Mouse (Mus musculus): ENCODE results near the gene Zfp687.
A peak's percentile ranks its signal among the peaks of the same experiment; 100 is the strongest.

Gene Zfp687

DNA sequence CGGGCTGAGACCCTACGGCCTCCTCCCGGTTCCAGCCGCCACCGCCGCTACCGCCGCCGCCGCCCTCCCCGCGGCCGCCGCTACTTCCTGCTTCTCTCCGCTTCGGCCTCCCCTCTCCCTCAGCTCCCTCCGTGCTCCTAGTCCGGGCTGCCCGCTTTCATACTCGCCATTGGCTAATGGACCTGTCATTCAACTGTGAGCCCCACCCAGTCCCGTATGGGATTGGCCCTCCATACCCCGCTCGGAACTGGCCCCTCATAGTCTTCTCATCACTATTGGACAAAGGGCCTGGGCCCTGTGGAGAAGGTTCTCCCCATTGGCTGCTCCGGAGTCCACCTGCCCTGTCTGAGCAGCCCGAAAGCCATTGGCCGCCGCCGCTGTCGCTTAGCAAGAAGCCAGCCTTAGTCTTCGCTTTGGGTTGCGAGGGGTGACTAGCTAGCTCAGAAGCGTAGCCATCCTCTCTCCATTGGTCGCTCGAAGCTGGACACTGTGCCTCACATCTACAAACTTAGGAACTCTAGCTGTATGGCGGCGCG, at the start of gene Zfp687:
TSS of gene Zfp687 (minus strand) at position 112 of the 536 bp plus-strand sequence.
- H3K27me3 ChIP-seq (ENCODE audit: control insufficient read depth, insufficient read depth, low read length, poor library complexity, severe bottlenecking): no peaks in the 10 kb centered on the region
- peak; percentile 100 for DNase-seq (ENCODE audit: low read depth, low spot score)
- no peaks in the 10 kb centered on the region for H3K36me3 ChIP-seq (ENCODE audit: control insufficient read depth, insufficient read depth, low read length, poor library complexity, severe bottlenecking)

DNA sequence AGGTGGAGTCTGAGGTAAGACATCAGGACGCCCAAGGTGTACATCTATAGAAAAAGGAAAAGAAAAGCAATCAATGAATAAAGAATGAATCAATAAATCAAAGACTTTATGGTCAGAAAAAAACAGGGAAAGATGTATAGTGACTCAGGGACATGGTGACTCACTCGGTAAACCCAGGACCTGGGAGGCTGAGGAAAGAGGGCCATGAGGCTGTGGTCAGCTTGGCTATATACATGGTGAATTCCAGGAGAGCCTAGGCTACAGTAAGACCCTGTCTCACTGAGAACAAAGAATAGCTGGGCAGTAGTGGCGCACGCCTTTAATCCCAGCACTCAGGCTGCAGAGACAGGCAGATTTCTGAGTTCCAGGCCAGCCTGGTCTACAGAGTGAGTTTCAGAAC, 48.5 kb upstream of the Zfp687 start:
- Histone ChIP-seq H3K27me3 (ENCODE audit: control insufficient read depth, insufficient read depth, low read length, poor library complexity, severe bottlenecking) (no peaks in the 10 kb centered on the region), H3K36me3 (ENCODE audit: control insufficient read depth, insufficient read depth, low read length, poor library complexity, severe bottlenecking) (peaks cover 26% of the 10 kb centered on the region)
- no peak for DNase-seq (ENCODE audit: low read depth, low spot score)

DNA sequence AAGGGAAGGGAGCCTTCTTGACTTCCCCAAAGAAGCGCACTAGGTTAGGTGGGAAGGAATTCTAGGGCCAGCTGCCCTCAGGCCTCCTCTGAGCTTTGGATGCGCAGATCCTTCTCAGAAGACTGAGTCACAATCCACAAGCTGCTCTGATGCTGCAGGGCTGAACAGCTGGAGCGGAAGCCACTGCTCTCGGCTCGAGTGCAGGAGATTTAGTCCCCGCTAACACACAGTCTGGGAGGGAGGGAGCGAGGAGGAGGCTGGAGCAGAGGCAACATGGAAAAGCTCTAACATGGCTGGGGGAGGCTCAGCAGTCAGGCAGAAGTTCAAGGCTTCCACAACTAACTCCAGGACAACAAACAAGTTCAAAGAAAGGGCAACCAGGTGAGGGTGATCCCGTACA, 42.8 kb upstream of the Zfp687 start:
- Histone ChIP-seq H3K36me3 (ENCODE audit: control insufficient read depth, insufficient read depth, low read length, poor library complexity, severe bottlenecking) (peaks cover 9% of the 10 kb centered on the region), H3K27me3 (ENCODE audit: control insufficient read depth, insufficient read depth, low read length, poor library complexity, severe bottlenecking) (no peaks in the 10 kb centered on the region)
- DNase-seq (ENCODE audit: low read depth, low spot score): no peak

- Histone ChIP-seq H3K27me3 (ENCODE audit: control insufficient read depth, insufficient read depth, low read length, poor library complexity, severe bottlenecking) (no peaks in the 10 kb centered on the region), H3K36me3 (ENCODE audit: control insufficient read depth, insufficient read depth, low read length, poor library complexity, severe bottlenecking) (peaks cover 9% of the 10 kb centered on the region)
- no peak for DNase-seq (ENCODE audit: low read depth, low spot score)
These were observed 41.0 kb upstream of the Zfp687 start for GRCm38 (mm10) chr3:95056275-95056674.

GRCm38 (mm10) chr3:95054481-95055260, 39.4 kb upstream of the Zfp687 start:
- peaks cover 4% of the 10 kb centered on the region for H3K36me3 ChIP-seq (ENCODE audit: control insufficient read depth, insufficient read depth, low read length, poor library complexity, severe bottlenecking)
- no peaks in the 10 kb centered on the region for H3K27me3 ChIP-seq (ENCODE audit: control insufficient read depth, insufficient read depth, low read length, poor library complexity, severe bottlenecking)
- DNase-seq (ENCODE audit: low read depth, low spot score): no peak

DNA sequence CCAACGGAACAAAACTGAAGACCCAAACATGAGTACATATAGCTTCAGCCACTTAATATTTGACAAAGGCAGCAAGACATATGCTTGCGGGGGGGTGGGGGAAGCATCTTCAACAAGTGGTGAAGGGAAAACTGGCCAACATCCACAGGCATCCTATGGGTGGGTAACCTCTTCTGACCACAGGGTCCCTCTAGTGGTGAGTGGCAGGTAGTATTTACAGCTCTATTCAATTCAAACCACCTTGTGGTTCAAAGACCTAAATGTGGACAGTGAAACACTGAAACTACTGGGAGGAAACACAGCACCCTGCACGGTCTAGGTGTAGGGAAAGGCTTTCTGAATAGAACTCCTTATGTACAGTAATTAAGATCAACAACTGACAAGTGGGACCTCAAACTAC, 38.5 kb upstream of the Zfp687 start:
- Histone ChIP-seq H3K36me3 (ENCODE audit: control insufficient read depth, insufficient read depth, low read length, poor library complexity, severe bottlenecking) (0 out of 2 replicates have a peak, but pooled peaks cover 1% of the 10 kb centered on the region), H3K27me3 (ENCODE audit: control insufficient read depth, insufficient read depth, low read length, poor library complexity, severe bottlenecking) (no peaks in the 10 kb centered on the region)
- DNase-seq (ENCODE audit: low read depth, low spot score): peak; percentile 77

- peak; percentile 80 for DNase-seq (ENCODE audit: low read depth, low spot score)
- no peaks in the 10 kb centered on the region for H3K27me3 ChIP-seq (ENCODE audit: control insufficient read depth, insufficient read depth, low read length, poor library complexity, severe bottlenecking)
- no peaks in the 10 kb centered on the region for H3K36me3 ChIP-seq (ENCODE audit: control insufficient read depth, insufficient read depth, low read length, poor library complexity, severe bottlenecking)
These were observed 37.7 kb upstream of the Zfp687 start for GRCm38 (mm10) chr3:95052959-95053358.

DNA sequence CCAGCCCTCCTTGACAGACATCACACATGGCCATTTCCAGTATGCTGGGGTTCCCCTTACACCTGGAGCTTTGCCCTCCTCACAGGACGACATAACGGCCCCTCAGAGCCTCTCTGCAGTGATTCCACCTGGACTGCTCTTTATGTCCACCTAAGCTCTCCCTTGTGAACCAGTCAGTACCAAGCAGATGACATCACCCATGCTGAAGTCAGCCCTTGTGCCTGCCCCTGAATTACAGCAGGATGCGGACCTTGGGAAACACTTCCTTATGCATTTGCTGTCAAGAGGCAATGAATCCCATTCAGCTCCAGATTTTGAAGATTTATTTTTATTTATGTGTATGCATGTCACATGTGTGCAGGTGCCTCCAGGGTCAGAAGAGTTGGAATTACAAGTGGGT, 32.7 kb upstream of the Zfp687 start:
- H3K36me3 ChIP-seq (ENCODE audit: control insufficient read depth, insufficient read depth, low read length, poor library complexity, severe bottlenecking): no peaks in the 10 kb centered on the region
- no peak for DNase-seq (ENCODE audit: low read depth, low spot score)
- peaks cover 2% of the 10 kb centered on the region; the same call in 1 of the 2 replicates for H3K27me3 ChIP-seq (ENCODE audit: control insufficient read depth, insufficient read depth, low read length, poor library complexity, severe bottlenecking)

DNA sequence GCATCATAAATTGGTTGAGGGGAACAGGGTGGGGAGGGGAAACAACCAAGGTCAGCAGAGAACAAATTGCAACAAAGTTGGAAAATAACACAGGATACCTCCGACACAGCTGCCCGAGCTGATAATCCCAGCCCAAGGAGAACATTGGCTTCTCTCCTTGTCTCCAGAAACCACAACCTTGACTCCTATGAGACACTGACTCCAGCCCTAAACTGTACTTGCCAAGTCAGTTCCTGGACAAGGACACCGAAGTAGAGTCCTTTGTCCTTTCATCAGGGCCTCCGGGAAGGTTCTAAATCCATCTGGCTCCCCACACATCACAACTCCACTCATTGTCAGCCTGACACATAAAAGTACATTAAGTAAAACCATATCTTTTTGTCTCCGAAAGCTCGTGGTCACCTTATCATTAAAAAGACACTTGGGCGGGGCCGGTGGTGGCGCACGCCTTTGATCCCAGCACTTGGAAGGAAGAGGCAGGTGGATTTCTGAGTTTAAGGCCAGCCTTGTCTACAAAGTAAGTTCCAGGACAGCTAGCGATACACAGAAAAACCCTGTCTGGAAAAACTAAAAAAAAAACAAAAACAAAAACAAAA, 31.3 kb upstream of the Zfp687 start:
- Histone ChIP-seq H3K27me3 (ENCODE audit: control insufficient read depth, insufficient read depth, low read length, poor library complexity, severe bottlenecking) (peaks cover 2% of the 10 kb centered on the region; the same call in 1 of the 2 replicates), H3K36me3 (ENCODE audit: control insufficient read depth, insufficient read depth, low read length, poor library complexity, severe bottlenecking) (no peaks in the 10 kb centered on the region)
- no peak for DNase-seq (ENCODE audit: low read depth, low spot score)

DNA sequence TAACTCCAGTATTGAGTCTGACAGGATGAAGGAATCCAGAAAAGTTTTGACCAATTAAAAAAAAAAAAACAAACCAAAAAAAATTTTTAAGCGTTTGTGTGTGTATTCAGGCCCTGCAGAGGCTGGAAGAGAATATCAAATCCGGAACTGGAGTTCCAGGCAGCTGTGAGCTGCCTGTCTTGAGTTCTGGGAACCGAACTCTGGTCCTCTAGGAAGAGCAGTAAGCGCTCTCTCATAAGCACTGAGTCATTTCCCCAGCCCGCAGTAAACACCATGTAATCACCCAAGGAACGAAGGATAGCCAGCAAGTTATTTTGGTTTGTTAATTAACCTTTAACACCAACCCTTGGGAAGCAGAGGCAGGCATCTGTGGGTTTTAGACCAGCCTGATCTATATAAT, 28.0 kb upstream of the Zfp687 start:
- no peak for DNase-seq (ENCODE audit: low read depth, low spot score)
- H3K36me3 ChIP-seq (ENCODE audit: control insufficient read depth, insufficient read depth, low read length, poor library complexity, severe bottlenecking): no peaks in the 10 kb centered on the region
- peaks cover 2% of the 10 kb centered on the region; the same call in 1 of the 2 replicates for H3K27me3 ChIP-seq (ENCODE audit: control insufficient read depth, insufficient read depth, low read length, poor library complexity, severe bottlenecking)

GRCm38 (mm10) chr3:95042838-95043229, 27.6 kb upstream of the Zfp687 start:
- Histone ChIP-seq H3K27me3 (ENCODE audit: control insufficient read depth, insufficient read depth, low read length, poor library complexity, severe bottlenecking) (peaks cover 2% of the 10 kb centered on the region; the same call in 1 of the 2 replicates), H3K36me3 (ENCODE audit: control insufficient read depth, insufficient read depth, low read length, poor library complexity, severe bottlenecking) (no peaks in the 10 kb centered on the region)
- peak; percentile 59 for DNase-seq (ENCODE audit: low read depth, low spot score)

GRCm38 (mm10) chr3:95042166-95042837, 27.1 kb upstream of the Zfp687 start, which contains the start of gene Psmd4:
Gene Psmd4 (minus strand): TSS chr3:95042614.
- Histone ChIP-seq H3K36me3 (ENCODE audit: control insufficient read depth, insufficient read depth, low read length, poor library complexity, severe bottlenecking) (no peaks in the 10 kb centered on the region), H3K27me3 (ENCODE audit: control insufficient read depth, insufficient read depth, low read length, poor library complexity, severe bottlenecking) (peaks cover 2% of the 10 kb centered on the region; the same call in 1 of the 2 replicates)
- DNase-seq (ENCODE audit: low read depth, low spot score): peak; percentile 97

GRCm38 (mm10) chr3:95041625-95042024, 26.4 kb upstream of the Zfp687 start:
- H3K36me3 ChIP-seq (ENCODE audit: control insufficient read depth, insufficient read depth, low read length, poor library complexity, severe bottlenecking): no peaks in the 10 kb centered on the region
- peaks cover 2% of the 10 kb centered on the region; the same call in 1 of the 2 replicates for H3K27me3 ChIP-seq (ENCODE audit: control insufficient read depth, insufficient read depth, low read length, poor library complexity, severe bottlenecking)
- DNase-seq (ENCODE audit: low read depth, low spot score): no peak

- Histone ChIP-seq H3K36me3 (ENCODE audit: control insufficient read depth, insufficient read depth, low read length, poor library complexity, severe bottlenecking) (peaks cover 13% of the 10 kb centered on the region; the same call in 1 of the 2 replicates), H3K27me3 (ENCODE audit: control insufficient read depth, insufficient read depth, low read length, poor library complexity, severe bottlenecking) (no peaks in the 10 kb centered on the region)
- peak; percentile 40 for DNase-seq (ENCODE audit: low read depth, low spot score)
These were observed 14.7 kb upstream of the Zfp687 start for GRCm38 (mm10) chr3:95029953-95030352.
